Mouse (Mus musculus) right cerebral cortex, adult 2 months (tissue): ENCODE results near the gene Lama1.

Experiments used
- DNase-seq, 2 experiments: peaks; one replicate each; pipeline ENCODE4 v3.0.0; 2021 to 2022; ENCODE audit warnings: low spot score in 2 of 2

Gene Lama1

DNA sequence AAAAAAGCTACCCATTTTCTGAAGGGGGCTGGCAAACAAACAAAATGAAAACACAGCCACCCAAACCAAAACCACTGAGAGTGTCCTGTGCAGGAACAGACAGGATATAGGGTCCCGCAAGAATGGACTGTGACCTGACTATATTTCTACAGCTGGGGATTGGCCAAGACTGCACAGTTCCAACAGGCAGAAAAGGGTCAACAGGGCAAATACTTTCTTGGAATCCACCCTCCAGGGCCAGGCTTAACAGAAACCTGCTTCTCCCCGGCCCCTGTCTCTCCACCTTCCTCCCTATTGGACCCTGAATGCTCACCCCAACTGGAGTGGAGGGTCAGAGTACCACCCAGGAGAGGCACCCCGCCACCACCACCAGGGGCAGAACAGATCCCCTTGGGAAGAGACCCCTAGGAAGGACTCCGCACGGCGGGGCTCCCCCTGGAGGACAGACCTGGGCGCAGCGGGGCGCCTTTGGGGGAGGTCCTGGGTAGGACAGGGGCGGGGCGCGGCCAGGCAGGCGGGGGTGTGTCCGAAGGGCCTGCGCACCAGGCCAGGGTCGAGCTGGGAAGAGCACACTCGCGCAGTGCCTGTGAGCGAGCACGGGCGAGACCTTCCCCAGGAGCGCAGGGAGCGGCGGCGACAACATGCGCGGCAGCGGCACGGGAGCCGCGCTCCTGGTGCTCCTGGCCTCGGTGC is at the start of gene Lama1:
Gene Lama1, plus strand, starts transcription at position 566 of the 693 bp plus-strand sequence.
- peak in 1 of 2 experiments; percentile 15 for DNase-seq

DNA sequence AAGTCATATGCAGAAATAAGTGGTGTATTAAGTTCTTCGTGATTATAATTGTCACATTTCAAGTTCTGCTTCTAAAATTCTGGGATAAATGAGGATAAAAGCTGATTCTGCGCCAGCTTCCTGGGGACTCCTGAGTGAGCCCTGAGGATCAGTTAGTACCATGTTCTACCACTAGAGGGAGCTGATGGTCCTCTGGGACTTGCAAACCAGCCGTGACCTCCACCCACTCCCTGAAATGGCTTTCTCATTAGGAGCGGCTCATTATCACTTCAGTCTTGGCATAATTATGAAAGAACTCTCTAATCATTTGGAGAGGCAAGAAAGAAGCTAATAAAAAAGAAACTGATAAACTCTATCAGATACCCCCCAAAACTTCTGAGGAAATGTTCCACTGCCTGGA is 45.6 kb upstream of the Lama1 start:
- peak; percentile 35 to 49 for DNase-seq

DNA sequence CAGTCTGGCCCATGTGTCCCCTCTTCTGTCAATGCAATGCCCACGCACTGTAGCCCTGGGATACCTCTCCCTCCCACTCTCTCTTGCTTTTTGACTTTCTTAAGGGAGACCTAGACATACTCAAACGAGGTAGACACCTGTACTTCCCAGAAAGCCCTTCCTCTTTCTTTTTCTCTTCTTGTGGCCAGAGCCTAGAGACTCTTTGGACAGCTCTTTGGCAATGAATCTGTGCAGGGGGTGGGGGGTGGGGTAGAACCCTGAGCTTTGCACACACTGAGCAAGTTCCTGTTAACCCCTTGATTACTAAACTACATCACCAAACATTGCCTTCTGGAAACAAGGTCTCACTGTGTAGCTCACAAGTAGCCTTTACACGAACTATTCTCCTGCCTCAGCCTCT is 32.8 kb upstream of the Lama1 start:
- no peak for DNase-seq

GRCm38 (mm10) chr17:67666981-67667380 is 30.1 kb upstream of the Lama1 start:
- no peak for DNase-seq

GRCm38 (mm10) chr17:67667981-67668380 is 29.1 kb upstream of the Lama1 start:
- peak; percentile 77 to 78 for DNase-seq

- DNase-seq, result no peak
Measured at GRCm38 (mm10) chr17:67678576-67678975, 18.5 kb upstream of the Lama1 start.

DNA sequence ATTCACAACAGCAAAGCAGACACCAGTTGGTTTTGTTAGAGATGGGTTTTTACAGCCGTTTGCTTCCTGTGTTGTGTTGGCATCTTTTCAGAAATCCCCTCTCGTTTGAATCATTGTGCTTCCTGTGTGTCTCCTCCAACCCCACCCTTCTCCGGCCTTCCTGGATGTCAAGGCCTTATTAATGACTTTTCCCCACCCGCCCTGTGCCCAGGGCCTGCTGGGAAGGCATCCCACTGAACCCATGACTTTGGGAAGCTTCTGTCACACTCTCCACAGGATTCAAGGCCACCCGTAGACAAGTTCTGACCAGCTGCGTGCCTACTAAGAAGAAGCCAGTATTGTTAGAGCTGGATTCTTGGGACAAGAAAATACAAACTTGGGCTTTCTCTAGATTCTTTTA is 16.0 kb upstream of the Lama1 start:
- DNase-seq, result no peak

DNA sequence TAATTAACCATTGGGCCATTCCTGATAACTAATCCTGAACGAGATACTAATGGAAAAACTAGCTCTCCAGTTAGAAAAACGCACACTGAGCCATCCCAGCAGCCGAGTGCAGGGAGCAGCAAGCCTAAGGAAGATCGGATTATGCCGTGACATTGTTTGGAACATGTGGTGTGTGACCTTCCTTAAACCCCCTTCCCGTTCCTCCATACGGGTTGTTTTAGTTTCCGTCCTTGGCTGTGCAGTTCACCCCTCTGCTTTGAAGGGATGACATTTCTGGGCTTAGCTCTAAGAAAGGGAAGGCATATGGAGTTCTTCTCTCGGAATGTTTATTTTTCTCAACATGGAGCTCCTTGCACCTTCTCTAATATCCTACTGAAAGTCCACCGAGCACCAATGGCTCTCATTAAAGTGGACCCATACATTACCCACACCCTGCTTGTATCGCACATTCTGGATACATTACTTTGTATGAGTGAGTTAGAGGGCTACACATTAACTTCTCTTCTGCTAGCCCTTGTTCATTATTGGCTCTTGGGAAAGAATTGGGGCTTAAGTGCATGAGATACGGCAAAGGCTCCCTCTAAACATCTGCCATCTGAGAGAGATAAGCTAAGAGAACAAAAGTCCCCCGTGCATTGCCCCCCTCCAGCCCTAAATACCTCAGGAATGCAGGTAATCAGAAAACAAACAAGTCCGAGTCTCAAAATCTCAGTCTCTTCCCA is 11.9 kb upstream of the Lama1 start:
- no peak for DNase-seq

DNA sequence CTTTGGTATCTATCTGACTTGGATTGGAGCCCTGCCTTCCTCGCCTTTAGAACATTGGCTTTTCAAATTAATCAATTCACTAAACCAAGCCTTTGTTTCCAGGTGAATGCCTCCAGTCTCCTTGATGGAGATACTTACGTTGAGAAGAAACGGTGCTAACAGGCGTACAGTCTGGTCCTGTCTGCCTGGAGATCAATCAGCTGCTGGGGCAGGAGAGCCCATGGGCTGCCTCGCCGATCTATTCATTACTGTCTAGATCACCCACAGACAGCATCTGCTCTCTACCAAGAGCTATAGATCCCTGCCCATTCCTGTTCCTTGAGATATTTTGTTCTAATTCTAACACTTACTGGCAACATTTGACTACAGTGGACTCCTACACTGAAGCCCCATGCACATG is 9.6 kb upstream of the Lama1 start:
- no peak for DNase-seq

DNA sequence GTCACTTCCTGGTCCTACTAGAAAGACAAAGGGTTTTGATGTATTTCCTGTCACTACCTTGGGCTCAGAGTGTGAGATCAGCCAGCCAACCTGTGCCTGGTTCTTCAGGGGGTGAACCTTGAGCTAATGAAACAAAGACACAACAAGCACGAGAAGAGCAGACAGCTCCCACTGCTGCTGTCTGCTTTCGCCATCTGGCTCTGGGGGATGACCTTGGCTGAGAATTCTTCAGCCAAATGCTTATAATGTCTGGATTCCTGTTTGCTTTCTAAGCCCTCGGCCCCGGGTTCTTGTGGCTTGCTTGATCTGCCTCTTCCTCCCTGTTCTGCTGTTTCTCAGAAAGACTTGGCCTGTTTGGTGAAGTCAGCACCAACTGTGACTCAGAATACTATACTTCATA is 6.4 kb upstream of the Lama1 start:
- DNase-seq, result no peak

DNA sequence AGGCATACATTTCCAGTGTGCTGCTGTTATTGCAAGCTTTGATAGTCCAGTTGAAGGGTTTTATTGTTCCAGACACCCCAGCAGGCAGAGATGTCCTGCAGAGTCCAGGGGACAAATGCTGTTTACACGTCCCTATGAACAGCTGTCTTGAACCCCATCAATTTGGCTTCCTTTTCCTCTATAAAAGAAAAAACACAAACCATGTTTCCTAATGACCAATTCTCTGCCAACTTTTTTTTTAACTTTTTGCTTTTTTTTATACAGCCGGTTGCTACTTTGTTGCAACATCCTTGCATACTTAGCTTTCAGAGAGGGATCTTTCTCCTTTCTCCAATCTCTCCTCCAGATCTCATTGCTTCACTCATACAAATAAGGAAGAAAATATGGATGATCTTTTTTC is 4.4 kb upstream of the Lama1 start:
- no peak for DNase-seq

- DNase-seq, result no peak
Measured at GRCm38 (mm10) chr17:67693861-67694260, 3.2 kb upstream of the Lama1 start.

- DNase-seq, result peak in 1 of 2 experiments; percentile 9
Measured at GRCm38 (mm10) chr17:67697461-67697891, 417 bp downstream of the Lama1 start.

- peak in 1 of 2 experiments; percentile 21 for DNase-seq
Measured at GRCm38 (mm10) chr17:67698301-67698700, 1.2 kb downstream of the Lama1 start.

- no peak for DNase-seq
Measured at GRCm38 (mm10) chr17:67701761-67702160, 4.7 kb downstream of the Lama1 start.

DNA sequence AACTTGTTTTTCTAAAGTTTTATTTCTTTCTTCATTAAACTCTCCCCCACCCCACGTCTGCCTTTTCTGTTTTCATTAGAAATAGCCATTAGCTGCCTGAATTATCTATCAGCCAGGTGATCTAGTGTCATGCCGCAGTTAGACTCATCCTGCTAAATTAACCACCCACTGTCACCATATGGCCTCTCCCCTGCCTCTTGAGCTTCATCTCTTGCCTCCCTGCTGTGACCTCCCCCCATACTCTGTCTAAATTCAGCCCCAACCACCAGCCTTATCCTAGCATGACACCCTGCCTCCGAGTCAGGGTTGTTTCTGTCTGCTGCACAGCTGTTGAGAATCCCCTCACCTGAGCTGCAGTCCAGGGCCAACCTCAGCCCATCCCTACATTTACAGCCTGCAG is 5.9 kb downstream of the Lama1 start:
- DNase-seq, result no peak

- DNase-seq, result no peak
Measured at GRCm38 (mm10) chr17:67705035-67705769, 8.1 kb downstream of the Lama1 start.

DNA sequence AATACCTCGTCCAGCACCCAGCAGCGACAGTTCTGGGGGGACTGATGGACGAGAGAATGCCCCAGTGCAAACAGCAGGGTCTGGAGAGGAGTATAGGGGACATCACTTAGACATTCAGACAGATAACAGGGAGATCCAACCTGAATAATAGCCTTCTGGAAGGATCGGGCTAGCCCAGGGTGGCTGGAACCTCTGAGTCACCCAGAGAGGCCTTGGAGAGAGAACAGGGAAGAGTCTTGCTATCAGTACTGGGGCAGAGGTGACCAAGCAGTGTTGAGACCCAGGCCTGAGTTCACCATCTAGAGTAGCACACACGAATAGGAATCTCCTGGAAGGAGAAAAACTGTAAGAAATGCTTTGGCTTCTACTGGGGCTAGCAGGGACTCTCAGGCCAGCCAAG is 9.3 kb downstream of the Lama1 start:
- no peak for DNase-seq

- DNase-seq, result no peak
Measured at GRCm38 (mm10) chr17:67707793-67708364, 10.8 kb downstream of the Lama1 start.

GRCm38 (mm10) chr17:67710377-67710781 is 13.3 kb downstream of the Lama1 start:
- DNase-seq, result peak in 1 of 2 experiments; percentile 5

GRCm38 (mm10) chr17:67711361-67711760 is 14.3 kb downstream of the Lama1 start:
- no peak for DNase-seq

DNA sequence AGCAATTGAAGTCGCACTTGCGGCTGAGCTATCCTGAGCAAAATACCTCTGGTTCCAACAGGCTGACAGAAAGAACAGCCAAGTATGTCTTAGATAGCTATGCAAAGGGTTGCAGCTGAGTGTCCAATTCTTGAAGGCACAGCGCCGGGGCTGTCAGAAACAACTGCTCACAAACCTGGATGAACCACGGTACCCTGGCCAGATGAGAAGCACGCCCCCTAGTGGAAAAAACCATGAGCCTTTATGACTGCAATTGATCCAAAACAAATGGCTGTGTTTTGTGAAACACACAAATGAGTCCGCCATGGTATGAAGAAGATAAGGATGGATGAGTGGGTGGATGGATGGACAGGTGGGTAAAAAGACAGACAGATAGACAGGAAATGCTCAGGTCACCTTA is 15.9 kb downstream of the Lama1 start:
- no peak for DNase-seq
